Mouse (Mus musculus) CH12.LX (cell line): ENCODE data around the gene Ttf1. TPM values are rescaled to one million over a fixed set of nuclear protein-coding genes. Genes with fewer than 3 reads are reported as not detected.
A peak's percentile ranks its signal among the peaks of the same experiment; 100 is the strongest.

ENCODE experiments used
- DNase-seq: peaks from one replicate; pipeline ENCODE4 v3.0.0-alpha.2; 2013; ENCODE audit errors: extremely low read depth
- H3K27ac ChIP-seq: 2 replicates; pipeline ENCODE4 v1.5.1; 2012; ENCODE audit warnings: low read depth, mild to moderate bottlenecking, control low read depth, moderate library complexity; ENCODE audit not compliant: insufficient read depth
- H3K27me3 ChIP-seq: replicated peaks from 2 replicates; pipeline ENCODE3; 2012; ENCODE audit warnings: inconsistent platforms
- H3K36me3 ChIP-seq, 2 experiments: replicated peaks in 1 of 2; 2 replicates each; pipeline versions ENCODE3 to v1.6.1; 2012; ENCODE audit warnings: inconsistent platforms in 1 of 2, low read length in 1 of 2, mild to moderate bottlenecking in 1 of 2, mixed read lengths in 1 of 2, moderate library complexity in 1 of 2; ENCODE audit not compliant: control insufficient read depth in 1 of 2, insufficient read depth in 1 of 2
- H3K4me1 ChIP-seq, 2 experiments: 2 replicates each; pipeline ENCODE4 v1.6.1; 2012; ENCODE audit warnings: inconsistent platforms in 1 of 2, moderate library complexity in 1 of 2; ENCODE audit not compliant: insufficient read depth in 2 of 2, control insufficient read depth in 1 of 2
- H3K4me2 ChIP-seq: 2 replicates; pipeline ENCODE4 v1.6.1; 2012; ENCODE audit warnings: low read depth, mild to moderate bottlenecking, control low read depth; ENCODE audit not compliant: poor library complexity, insufficient read depth, severe bottlenecking
- H3K4me3 ChIP-seq, 3 experiments: fragments of 150-350 bp in 1 of 3; sonication (generic) in 1 of 3; replicated peaks in 1 of 3; 2 replicates each; pipeline versions ENCODE3 to v1.5.1; 2011 to 2012; ENCODE audit warnings: low read depth in 2 of 3, low read length in 2 of 3, mild to moderate bottlenecking in 2 of 3, moderate library complexity in 2 of 3, control low read depth in 1 of 3, improper control_type of control experiment in 1 of 3, inconsistent platforms in 1 of 3, mixed read lengths in 1 of 3; ENCODE audit not compliant: poor library complexity in 1 of 3
- H3K79me2 ChIP-seq: replicated peaks from 2 replicates; pipeline ENCODE4 v1.6.1; 2012; ENCODE audit warnings: mild to moderate bottlenecking, moderate library complexity; ENCODE audit not compliant: control insufficient read depth, poor library complexity, insufficient read depth, severe bottlenecking; ENCODE audit errors: extremely low read depth
- H3K9ac ChIP-seq: 2 replicates; pipeline ENCODE4 v1.6.1; 2012; ENCODE audit warnings: low read depth, mild to moderate bottlenecking, control low read depth, moderate library complexity; ENCODE audit not compliant: insufficient read depth
- H3K9me3 ChIP-seq: replicated peaks from 2 replicates; pipeline ENCODE3; 2012; ENCODE audit warnings: low read length, inconsistent platforms, mixed read lengths
- CHD1 ChIP-seq: IDR thresholded peaks from 2 replicates; pipeline ENCODE4 v1.6.1; 2012; ENCODE audit warnings: low read depth, low read length, improper control_type of control experiment, inconsistent platforms
- CTCF ChIP-seq, 2 experiments: IDR thresholded peaks in 1 of 2; conservative IDR thresholded peaks in 1 of 2; 2 replicates each; pipeline ENCODE4 v1.5.1; 2011 to 2012; ENCODE audit warnings: low read depth in 2 of 2, low read length in 2 of 2, improper control_type of control experiment in 1 of 2, inconsistent platforms in 1 of 2, mild to moderate bottlenecking in 1 of 2, moderate library complexity in 1 of 2
- ETS1 ChIP-seq: conservative IDR thresholded peaks from 2 replicates; pipeline ENCODE4 v1.6.1; 2012; ENCODE audit warnings: low read depth, mild to moderate bottlenecking, inconsistent platforms, low read length, improper control_type of control experiment, moderate library complexity
- GABPA ChIP-seq: IDR thresholded peaks from 2 replicates; pipeline ENCODE4 v1.6.1; 2012; ENCODE audit warnings: low read depth, low read length, improper control_type of control experiment, inconsistent platforms; ENCODE audit not compliant: insufficient replicate concordance
- JUN ChIP-seq: IDR thresholded peaks from 2 replicates; pipeline ENCODE4 v1.6.1; 2011; ENCODE audit warnings: low read depth, mild to moderate bottlenecking, low read length, improper control_type of control experiment, moderate library complexity; ENCODE audit not compliant: insufficient read depth
- KAT2A ChIP-seq: IDR thresholded peaks from 2 replicates; pipeline ENCODE4 v1.6.1; 2012; ENCODE audit warnings: low read length, improper control_type of control experiment, inconsistent platforms; ENCODE audit not compliant: insufficient replicate concordance
- POLR2A ChIP-seq: IDR thresholded peaks from 2 replicates; pipeline ENCODE4 v1.6.1; 2011; ENCODE audit warnings: low read depth, mild to moderate bottlenecking, improper control_type of control experiment, low read length
- RCOR1 ChIP-seq: conservative IDR thresholded peaks from 2 replicates; pipeline ENCODE4 v1.6.1; 2012; ENCODE audit warnings: low read depth, mild to moderate bottlenecking, inconsistent platforms, low read length, improper control_type of control experiment
- SMC3 ChIP-seq: IDR thresholded peaks from 2 replicates; pipeline ENCODE4 v1.6.1; 2011; ENCODE audit warnings: low read depth, low read length, improper control_type of control experiment
- TCF12 ChIP-seq: IDR thresholded peaks from 2 replicates; pipeline ENCODE4 v1.6.1; 2014; ENCODE audit warnings: low read depth, mild to moderate bottlenecking, inconsistent platforms, low read length, improper control_type of control experiment
- USF1 ChIP-seq: IDR thresholded peaks from 2 replicates; pipeline ENCODE4 v1.6.1; 2014; ENCODE audit warnings: low read depth, mild to moderate bottlenecking, inconsistent platforms, low read length, improper control_type of control experiment
- ZKSCAN1 ChIP-seq: IDR thresholded peaks from 2 replicates; pipeline ENCODE4 v1.6.1; 2012; ENCODE audit warnings: low read depth, inconsistent platforms, low read length, improper control_type of control experiment, borderline replicate concordance
- dilution Hi-C: fragments of 300-500 bp; cut with MboI; formaldehyde crosslinking; loops from 2 replicates; pipeline ENCODE4 v1.14.3; 2020; ENCODE audit warnings: low sequenced_read_pairs; ENCODE audit not compliant: extremely low pct_unique_long_range_greater_than_20kb, extremely low pct_ligation_motif_present
- in situ Hi-C: fragments of 300-500 bp; cut with MboI; formaldehyde crosslinking; loops from 3 replicates; pipeline ENCODE4 v1.14.3; 2019; ENCODE audit warnings: low sequenced_read_pairs, low pct_ligation_motif_present, low pct_unique_long_range_greater_than_20kb, mixed read lengths
- polyA plus RNA-seq: library from polyadenylated mRNA; unstranded; fragments of >175 nt; gene quantifications from 2 replicates; pipeline ENCODE4 v1.2.1, GENCODE M21; 2012; ENCODE audit warnings: low read depth; ENCODE audit not compliant: insufficient read length
- total RNA-seq, 2 experiments: library from RNA; depleted of rRNA; stranded (reverse); fragments of 300-350 nt in 1 of 2; fragments of >200 nt in 1 of 2; gene quantifications; 2 replicates each; pipeline ENCODE4 v1.2.3; 2012 to 2014

Gene Ttf1
- total and polyA plus RNA-seq, 3 experiments = 9.5 to 11.7 (median 10.9) TPM

DNA sequence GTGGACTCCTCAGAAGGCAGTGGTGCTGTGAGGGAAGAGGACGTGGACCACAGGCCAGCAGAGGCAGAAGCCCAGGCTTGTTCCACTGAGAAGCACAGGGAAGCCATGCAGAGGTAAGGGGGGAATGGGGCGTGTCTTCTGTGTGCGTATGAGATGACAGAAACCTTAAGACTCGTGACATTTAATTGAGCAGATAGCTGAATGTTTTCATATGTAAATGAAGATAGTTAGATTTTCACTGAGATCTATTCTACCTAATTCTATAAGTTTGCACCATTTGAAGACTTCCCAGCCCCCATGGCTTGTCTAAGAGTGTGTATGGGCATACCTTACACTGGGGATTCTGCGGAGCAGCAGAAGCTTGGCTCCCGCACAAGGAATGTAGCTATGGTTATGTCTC, 5.7 kb downstream of the Ttf1 start:
- Histone ChIP-seq H3K27me3 (no peaks in the 10 kb centered on the region), H3K36me3 (peaks cover 38 to 87% of the 10 kb centered on the region in 2 experiments), H3K9me3 (no peaks in the 10 kb centered on the region), H3K4me3 (no peak overlapping the region), H3K9ac (no peak overlapping the region), H3K79me2 (peaks cover 19% of the 10 kb centered on the region), H3K4me1 (peaks cover 6 to 43% of the 10 kb centered on the region in 2 experiments; a peak in 3 of 4 replicates), H3K4me2 (no peak overlapping the region), H3K27ac (no peak overlapping the region)
- dilution Hi-C loops = no loop called here
- in situ Hi-C loops = no loop called here
- DNase-seq = no peak
- TF ChIP-seq ETS1 = no peak
- TF ChIP-seq RCOR1 = no peak
- no peak for TF ChIP-seq TCF12
- no peak for TF ChIP-seq POLR2A

DNA sequence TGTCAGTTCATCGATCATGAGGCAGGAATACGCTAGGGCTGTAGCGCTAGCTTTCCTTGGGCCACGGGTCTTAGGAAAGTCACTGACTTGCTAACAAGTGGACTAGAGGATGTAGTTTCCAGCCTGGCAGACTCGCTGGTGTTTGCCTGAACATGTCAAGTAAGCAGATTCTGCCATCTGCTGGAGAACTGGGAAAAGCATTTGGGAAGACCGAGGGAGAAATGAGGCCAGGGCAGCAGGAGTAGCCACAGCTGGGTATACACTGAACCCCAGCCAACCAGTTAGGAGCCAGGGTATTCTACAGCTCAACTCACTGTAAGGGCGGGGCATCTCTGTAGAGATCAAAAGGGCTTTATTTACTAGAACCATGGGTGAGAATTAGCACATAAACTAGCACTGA, 6.3 kb downstream of the Ttf1 start:
- H3K79me2 ChIP-seq = peaks cover 13% of the 10 kb centered on the region
- no peak for DNase-seq
- peak in 1 of 2 experiments; percentile 26; a peak in 2 of 4 replicates for TF ChIP-seq CTCF (conservative IDR thresholded peaks at IDR 0.05 in 1 of 2, IDR thresholded peaks at IDR 0.05 in 1 of 2; ENCODE audit: low read depth in 2 of 2, low read length in 2 of 2)
- TF ChIP-seq GABPA = no peak
- H3K27ac ChIP-seq = no peak overlapping the region
- dilution Hi-C loops = no loop called here
- in situ Hi-C loops = no loop called here
- H3K36me3 ChIP-seq = peaks cover 44 to 93% of the 10 kb centered on the region in 2 experiments
- no peaks in the 10 kb centered on the region for H3K27me3 ChIP-seq
- no peak overlapping the region for H3K9ac ChIP-seq
- no peak overlapping the region for H3K4me2 ChIP-seq
- H3K4me3 ChIP-seq = no peak overlapping the region
- H3K9me3 ChIP-seq = no peaks in the 10 kb centered on the region
- H3K4me1 ChIP-seq = peaks cover 4 to 39% of the 10 kb centered on the region in 2 experiments; a peak in 3 of 4 replicates

DNA sequence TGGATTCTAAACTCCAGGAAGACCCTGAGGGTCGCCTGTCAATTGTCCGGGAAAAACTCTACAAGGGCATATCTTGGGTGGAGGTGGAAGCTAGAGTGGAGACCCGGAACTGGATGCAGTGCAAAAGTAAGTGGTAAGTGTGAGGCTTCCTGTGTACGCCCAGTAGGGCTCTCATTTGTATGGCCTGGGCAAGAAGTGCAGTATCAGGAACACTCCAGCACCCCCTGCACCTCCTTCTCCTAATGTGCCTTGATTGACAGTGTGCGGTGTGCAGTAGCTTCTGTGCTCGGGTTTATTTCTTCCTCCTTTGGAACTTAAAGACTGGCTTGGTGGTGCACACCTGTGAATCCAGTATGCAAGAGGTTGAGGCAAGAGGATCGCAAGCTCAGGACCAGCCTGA, 14.6 kb downstream of the Ttf1 start:
- TF ChIP-seq JUN = no peak
- TF ChIP-seq ZKSCAN1 = no peak
- TF ChIP-seq KAT2A = no peak
- TF ChIP-seq USF1 = no peak
- TF ChIP-seq SMC3 = no peak
- TF ChIP-seq CHD1 = no peak
- Histone ChIP-seq H3K4me2 (no peak overlapping the region), H3K36me3 (peaks cover 75 to 88% of the 10 kb centered on the region in 2 experiments), H3K79me2 (no peaks in the 10 kb centered on the region), H3K27ac (no peak overlapping the region), H3K4me3 (no peak overlapping the region), H3K27me3 (no peaks in the 10 kb centered on the region), H3K4me1 (no peaks in the 10 kb centered on the region), H3K9ac (no peak overlapping the region), H3K9me3 (no peaks in the 10 kb centered on the region)
- DNase-seq = no peak
- dilution Hi-C loops (no loop called here), in situ Hi-C loops (no loop called here)
